Mouse (Mus musculus): ENCODE measurements at regions not wholly inside any gene's neighbourhood (a gene's known extent, or its start where the extent isn't known, plus 50 kb on each side); places are given as distances from the start of the nearest gene placed in this dataset.
"Not testable (repeated sequence)": the region's sequence is repeated elsewhere in the genome, so short reads cannot be mapped to it uniquely, and the experiment has no call there.

- Histone ChIP-seq H3K27me3 (ENCODE audit: control insufficient read depth, insufficient read depth, low read length) (no peaks in the 10 kb centered on the region), H3K4me2 (ENCODE audit: low read length) (no peak overlapping the region), H3K36me3 (ENCODE audit: control insufficient read depth, insufficient read depth, low read length) (no peaks in the 10 kb centered on the region), H3K27ac (replicated peaks in 1 of 2; ENCODE audit: control insufficient read depth in 1 of 2, insufficient read depth in 1 of 2, low read depth in 2 of 2, low read length in 2 of 2) (no peak overlapping the region), H3K9me3 (ENCODE audit: control insufficient read depth, low read length) (no peaks in the 10 kb centered on the region), H3K4me1 (ENCODE audit: control insufficient read depth in 2 of 2, insufficient read depth in 2 of 2, low read length in 2 of 2) (0 out of 4 replicates have a peak, but pooled peaks cover 0 to 6% of the 10 kb centered on the region in 2 experiments), H3K9ac (ENCODE audit: low read length) (no peak overlapping the region), H3K4me3 (ENCODE audit: control insufficient read depth in 1 of 2, insufficient read depth in 1 of 2, low read depth in 1 of 2, low read length in 2 of 2) (no peak overlapping the region)
- ATAC-seq (ENCODE audit: insufficient number of reproducible peaks, insufficient read depth, low FRiP score, low read depth), result no peak
- 82% methylated on average over 4 of the region's 4 CpGs for WGBS
Observed at GRCm38 (mm10) chr9:80866807-80867206, 401.5 kb upstream of the Impg1 start.

- 63% methylated on average over 2 of the region's 2 CpGs for WGBS
- Histone ChIP-seq H3K9me3 (ENCODE audit: control insufficient read depth, low read length) (no peaks in the 10 kb centered on the region), H3K4me2 (ENCODE audit: low read length) (no peak overlapping the region), H3K27me3 (ENCODE audit: control insufficient read depth, insufficient read depth, low read length) (no peaks in the 10 kb centered on the region), H3K27ac (replicated peaks in 1 of 2; ENCODE audit: control insufficient read depth in 1 of 2, insufficient read depth in 1 of 2, low read depth in 2 of 2, low read length in 2 of 2) (no peak overlapping the region), H3K4me3 (ENCODE audit: control insufficient read depth in 1 of 2, insufficient read depth in 1 of 2, low read depth in 1 of 2, low read length in 2 of 2) (no peak overlapping the region), H3K4me1 (ENCODE audit: control insufficient read depth in 2 of 2, insufficient read depth in 2 of 2, low read length in 2 of 2) (no peaks in the 10 kb centered on the region), H3K9ac (ENCODE audit: low read length) (no peak overlapping the region), H3K36me3 (ENCODE audit: control insufficient read depth, insufficient read depth, low read length) (no peaks in the 10 kb centered on the region)
- no peak for ATAC-seq (ENCODE audit: insufficient number of reproducible peaks, insufficient read depth, low FRiP score, low read depth)
Observed at GRCm38 (mm10) chr9:80858998-80859397, 393.7 kb upstream of the Impg1 start.

- H3K9me3 ChIP-seq (ENCODE audit: control insufficient read depth, low read length), result no peaks in the 10 kb centered on the region
- H3K4me3 ChIP-seq (ENCODE audit: control insufficient read depth in 1 of 2, insufficient read depth in 1 of 2, low read depth in 1 of 2, low read length in 2 of 2), result no peak overlapping the region
- H3K9ac ChIP-seq (ENCODE audit: low read length), result no peak overlapping the region
- 45% methylated on average over 3 of the region's 3 CpGs for WGBS
- no peaks in the 10 kb centered on the region; a peak in 1 of 4 replicates for H3K4me1 ChIP-seq (ENCODE audit: control insufficient read depth in 2 of 2, insufficient read depth in 2 of 2, low read length in 2 of 2)
- no peak overlapping the region for H3K27ac ChIP-seq (replicated peaks in 1 of 2; ENCODE audit: control insufficient read depth in 1 of 2, insufficient read depth in 1 of 2, low read depth in 2 of 2, low read length in 2 of 2)
- H3K27me3 ChIP-seq (ENCODE audit: control insufficient read depth, insufficient read depth, low read length), result no peaks in the 10 kb centered on the region
- H3K4me2 ChIP-seq (ENCODE audit: low read length), result no peak overlapping the region
- H3K36me3 ChIP-seq (ENCODE audit: control insufficient read depth, insufficient read depth, low read length), result no peaks in the 10 kb centered on the region
- ATAC-seq (ENCODE audit: insufficient number of reproducible peaks, insufficient read depth, low FRiP score, low read depth), result no peak
Observed at GRCm38 (mm10) chr9:80848190-80848589, 382.9 kb upstream of the Impg1 start.

GRCm38 (mm10) chr9:80832808-80833207, 367.5 kb upstream of the Impg1 start:
- H3K27ac ChIP-seq (replicated peaks in 1 of 2; ENCODE audit: control insufficient read depth in 1 of 2, insufficient read depth in 1 of 2, low read depth in 2 of 2, low read length in 2 of 2), result no peak overlapping the region
- no peak overlapping the region for H3K4me3 ChIP-seq (ENCODE audit: control insufficient read depth in 1 of 2, insufficient read depth in 1 of 2, low read depth in 1 of 2, low read length in 2 of 2)
- no peaks in the 10 kb centered on the region for H3K4me1 ChIP-seq (ENCODE audit: control insufficient read depth in 2 of 2, insufficient read depth in 2 of 2, low read length in 2 of 2)
- no peak overlapping the region for H3K4me2 ChIP-seq (ENCODE audit: low read length)
- H3K36me3 ChIP-seq (ENCODE audit: control insufficient read depth, insufficient read depth, low read length), result no peaks in the 10 kb centered on the region
- no peaks in the 10 kb centered on the region for H3K9me3 ChIP-seq (ENCODE audit: control insufficient read depth, low read length)
- H3K27me3 ChIP-seq (ENCODE audit: control insufficient read depth, insufficient read depth, low read length), result no peaks in the 10 kb centered on the region
- 77% methylated on average over 2 of the region's 2 CpGs for WGBS
- no peak for ATAC-seq (ENCODE audit: insufficient number of reproducible peaks, insufficient read depth, low FRiP score, low read depth)
- H3K9ac ChIP-seq (ENCODE audit: low read length), result no peak overlapping the region

GRCm38 (mm10) chr9:80825346-80825745, 360.1 kb upstream of the Impg1 start:
- Histone ChIP-seq H3K27ac (replicated peaks in 1 of 2; ENCODE audit: control insufficient read depth in 1 of 2, insufficient read depth in 1 of 2, low read depth in 2 of 2, low read length in 2 of 2) (no peak overlapping the region), H3K4me1 (ENCODE audit: control insufficient read depth in 2 of 2, insufficient read depth in 2 of 2, low read length in 2 of 2) (no peaks in the 10 kb centered on the region), H3K4me2 (ENCODE audit: low read length) (no peak overlapping the region), H3K9me3 (ENCODE audit: control insufficient read depth, low read length) (no peaks in the 10 kb centered on the region), H3K4me3 (ENCODE audit: control insufficient read depth in 1 of 2, insufficient read depth in 1 of 2, low read depth in 1 of 2, low read length in 2 of 2) (no peak overlapping the region), H3K27me3 (ENCODE audit: control insufficient read depth, insufficient read depth, low read length) (no peaks in the 10 kb centered on the region), H3K36me3 (ENCODE audit: control insufficient read depth, insufficient read depth, low read length) (no peaks in the 10 kb centered on the region), H3K9ac (ENCODE audit: low read length) (no peak overlapping the region)
- 40% methylated on average over 1 of the region's 1 CpGs for WGBS
- no peak for ATAC-seq (ENCODE audit: insufficient number of reproducible peaks, insufficient read depth, low FRiP score, low read depth)

GRCm38 (mm10) chr9:80820066-80820465, 354.8 kb upstream of the Impg1 start:
- Histone ChIP-seq H3K27me3 (ENCODE audit: control insufficient read depth, insufficient read depth, low read length) (no peaks in the 10 kb centered on the region), H3K9ac (ENCODE audit: low read length) (no peak overlapping the region), H3K36me3 (ENCODE audit: control insufficient read depth, insufficient read depth, low read length) (no peaks in the 10 kb centered on the region), H3K27ac (replicated peaks in 1 of 2; ENCODE audit: control insufficient read depth in 1 of 2, insufficient read depth in 1 of 2, low read depth in 2 of 2, low read length in 2 of 2) (no peak overlapping the region), H3K4me3 (ENCODE audit: control insufficient read depth in 1 of 2, insufficient read depth in 1 of 2, low read depth in 1 of 2, low read length in 2 of 2) (no peak overlapping the region), H3K9me3 (ENCODE audit: control insufficient read depth, low read length) (no peaks in the 10 kb centered on the region), H3K4me1 (ENCODE audit: control insufficient read depth in 2 of 2, insufficient read depth in 2 of 2, low read length in 2 of 2) (no peaks in the 10 kb centered on the region), H3K4me2 (ENCODE audit: low read length) (no peak overlapping the region)
- WGBS, result 79% methylated on average over 3 of the region's 3 CpGs
- no peak for ATAC-seq (ENCODE audit: insufficient number of reproducible peaks, insufficient read depth, low FRiP score, low read depth)

- no peaks in the 10 kb centered on the region for H3K27me3 ChIP-seq (ENCODE audit: control insufficient read depth, insufficient read depth, low read length)
- H3K4me1 ChIP-seq (ENCODE audit: control insufficient read depth in 2 of 2, insufficient read depth in 2 of 2, low read length in 2 of 2), result no peaks in the 10 kb centered on the region
- no peak overlapping the region for H3K4me3 ChIP-seq (ENCODE audit: control insufficient read depth in 1 of 2, insufficient read depth in 1 of 2, low read depth in 1 of 2, low read length in 2 of 2)
- H3K9me3 ChIP-seq (ENCODE audit: control insufficient read depth, low read length), result no peaks in the 10 kb centered on the region
- no peak for ATAC-seq (ENCODE audit: insufficient number of reproducible peaks, insufficient read depth, low FRiP score, low read depth)
- no peak overlapping the region for H3K27ac ChIP-seq (replicated peaks in 1 of 2; ENCODE audit: control insufficient read depth in 1 of 2, insufficient read depth in 1 of 2, low read depth in 2 of 2, low read length in 2 of 2)
- 89% methylated on average over 1 of the region's 1 CpGs for WGBS
- no peak overlapping the region for H3K4me2 ChIP-seq (ENCODE audit: low read length)
- H3K9ac ChIP-seq (ENCODE audit: low read length), result no peak overlapping the region
- H3K36me3 ChIP-seq (ENCODE audit: control insufficient read depth, insufficient read depth, low read length), result no peaks in the 10 kb centered on the region
Observed at GRCm38 (mm10) chr9:80819070-80819469, 353.8 kb upstream of the Impg1 start.

- not testable (repeated sequence) for H3K36me3 ChIP-seq (ENCODE audit: control insufficient read depth, insufficient read depth, low read length); H3K9me3 ChIP-seq (ENCODE audit: control insufficient read depth, low read length); H3K4me2 ChIP-seq (ENCODE audit: low read length); H3K4me3 ChIP-seq (ENCODE audit: control insufficient read depth in 1 of 2, insufficient read depth in 1 of 2, low read depth in 1 of 2, low read length in 2 of 2); ATAC-seq (ENCODE audit: insufficient number of reproducible peaks, insufficient read depth, low FRiP score, low read depth); H3K4me1 ChIP-seq (ENCODE audit: control insufficient read depth in 2 of 2, insufficient read depth in 2 of 2, low read length in 2 of 2); H3K9ac ChIP-seq (ENCODE audit: low read length); H3K27ac ChIP-seq (replicated peaks in 1 of 2; ENCODE audit: control insufficient read depth in 1 of 2, insufficient read depth in 1 of 2, low read depth in 2 of 2, low read length in 2 of 2); H3K27me3 ChIP-seq (ENCODE audit: control insufficient read depth, insufficient read depth, low read length)
- 9% methylated on average over 6 of the region's 6 CpGs for WGBS
Observed at GRCm38 (mm10) chr9:80813921-80814320, 348.6 kb upstream of the Impg1 start.
